Mouse (Mus musculus) hindbrain, embryonic 16.5 days (tissue): ENCODE results near the gene Mbnl1. TPM values are rescaled to one million over a fixed set of nuclear protein-coding genes. Genes with fewer than 3 reads are reported as not detected.
A peak's percentile ranks its signal among the peaks of the same experiment; 100 is the strongest.

Experiments used
- ATAC-seq: fragments of 200-750 bp; cut with Nextera tagmentation; 2 replicates; pipeline ENCODE4 v1.8.0; 2017; ENCODE audit warnings: moderate TSS enrichment, moderate library complexity
- H3K27ac ChIP-seq: fragments of 300-500 bp; sonication (generic); 2 replicates; pipeline ENCODE4 v1.5.1; 2014; ENCODE audit warnings: low read depth, mild to moderate bottlenecking, control low read depth, low read length, moderate library complexity
- H3K27me3 ChIP-seq: fragments of 300-500 bp; sonication (generic); replicated peaks from 2 replicates; pipeline ENCODE4 v1.6.1; 2014; ENCODE audit warnings: low read length; ENCODE audit not compliant: control insufficient read depth, insufficient read depth
- H3K36me3 ChIP-seq: fragments of 300-500 bp; sonication (generic); 2 replicates; pipeline ENCODE4 v1.6.1; 2014; ENCODE audit warnings: mild to moderate bottlenecking, low read length, moderate library complexity, mixed read lengths; ENCODE audit not compliant: control insufficient read depth, insufficient read depth
- H3K4me1 ChIP-seq: fragments of 300-500 bp; sonication (generic); 2 replicates; pipeline ENCODE4 v1.6.1; 2014; ENCODE audit warnings: low read depth, low read length; ENCODE audit not compliant: control insufficient read depth, insufficient read depth
- H3K4me2 ChIP-seq: fragments of 300-500 bp; sonication (generic); 2 replicates; pipeline ENCODE4 v1.6.1; 2014; ENCODE audit warnings: mild to moderate bottlenecking, low read length, control low read depth, moderate library complexity
- H3K4me3 ChIP-seq: fragments of 300-500 bp; sonication (generic); 2 replicates; pipeline ENCODE4 v1.5.1; 2014; ENCODE audit warnings: mild to moderate bottlenecking, low read length, control low read depth, moderate library complexity
- H3K9ac ChIP-seq: fragments of 300-500 bp; sonication (generic); 2 replicates; pipeline ENCODE4 v1.6.1; 2014; ENCODE audit warnings: low read depth, mild to moderate bottlenecking, control low read depth, low read length, moderate library complexity
- H3K9me3 ChIP-seq: fragments of 300-500 bp; sonication (generic); 2 replicates; pipeline ENCODE4 v1.6.1; 2014; ENCODE audit warnings: mild to moderate bottlenecking, low read length, moderate library complexity; ENCODE audit not compliant: control insufficient read depth
- WGBS: fragments of 180-500 bp; shearing (Covaris S2); extraction: QIAGEN DNeasy Blood & Tissue Kit; methylation state at CpG from one replicate; pipeline ENCODE4 v1.1.7; 2014; 5-methylcytosine and 5-hydroxymethylcytosine counted together
- polyA plus RNA-seq: library from polyadenylated mRNA; unstranded; fragments of >200 nt; fragmentation: Nextera tagmentation; extraction: Ambion mirVana; gene quantifications from 2 replicates; pipeline ENCODE4 v1.2.1, GENCODE M21; 2015

Gene Mbnl1
- polyA plus RNA-seq, 1 experiment from 2014 or later, result 45.0 TPM

DNA sequence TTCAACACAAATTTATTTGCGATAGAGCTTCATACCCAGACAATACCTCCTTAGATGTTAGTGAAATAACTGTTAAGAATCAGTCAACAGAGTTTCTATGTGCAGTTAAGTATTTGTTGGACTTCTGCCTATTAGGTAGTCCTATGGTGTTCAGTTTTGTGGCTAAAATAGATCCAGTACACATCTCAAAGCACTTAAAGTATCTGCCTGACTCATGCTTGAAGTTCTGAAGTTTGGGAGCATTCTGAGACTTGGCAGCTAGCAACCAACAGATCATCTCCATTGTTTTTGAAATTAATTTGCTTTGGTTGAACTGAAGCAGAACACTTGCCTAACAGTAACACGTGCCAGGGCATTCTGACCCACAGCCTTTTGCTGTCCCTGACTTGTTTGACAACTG lies 59.2 kb downstream of the Mbnl1 start:
- H3K27ac ChIP-seq, result no peak overlapping the region
- no peak overlapping the region for H3K9ac ChIP-seq
- H3K4me1 ChIP-seq, result peaks cover 34% of the 10 kb centered on the region
- no peaks in the 10 kb centered on the region for H3K36me3 ChIP-seq
- H3K4me3 ChIP-seq, result no peak overlapping the region
- H3K4me2 ChIP-seq, result peak overlapping the region; percentile 21; the same call in 1 of the 2 replicates
- no peaks in the 10 kb centered on the region for H3K9me3 ChIP-seq
- ATAC-seq, result no peak
- H3K27me3 ChIP-seq, result no peaks in the 10 kb centered on the region
- WGBS, result 60% methylated on average over 2 of the region's 2 CpGs

DNA sequence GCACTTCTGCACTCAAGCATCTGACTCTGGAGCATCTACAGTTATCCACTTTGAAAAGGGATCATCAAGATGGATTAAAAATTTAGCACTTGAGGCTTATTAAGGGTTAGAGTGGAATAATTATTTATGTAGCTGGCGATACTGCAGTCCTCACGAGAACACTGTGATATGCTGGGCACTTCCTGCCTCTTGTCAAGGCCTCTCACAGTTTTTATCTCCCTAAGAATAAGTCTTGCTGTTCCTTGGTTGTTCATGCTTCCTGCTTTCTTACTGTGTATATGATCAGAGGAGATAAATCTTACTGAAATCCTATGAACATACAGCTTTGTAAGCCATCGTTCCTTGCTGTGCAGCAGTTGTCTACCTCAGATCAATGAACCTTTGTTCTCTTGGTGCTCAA lies 62.6 kb downstream of the Mbnl1 start:
- ATAC-seq, result no peak
- H3K9me3 ChIP-seq, result no peaks in the 10 kb centered on the region

GRCm38 (mm10) chr3:60537063-60537462 lies 64.4 kb downstream of the Mbnl1 start:
- Histone ChIP-seq H3K27ac (no peak overlapping the region), H3K4me2 (no peak overlapping the region), H3K4me1 (0 out of 2 replicates have a peak, but pooled peaks cover 3% of the 10 kb centered on the region), H3K36me3 (no peaks in the 10 kb centered on the region), H3K9me3 (no peaks in the 10 kb centered on the region), H3K4me3 (no peak overlapping the region), H3K27me3 (no peaks in the 10 kb centered on the region), H3K9ac (no peak overlapping the region)
- no peak for ATAC-seq
- WGBS, result 86% methylated on average over 2 of the region's 2 CpGs

More for the DNA sequence above, 62.6 kb downstream of the Mbnl1 start:
- H3K4me3 ChIP-seq, result no peak overlapping the region
- H3K36me3 ChIP-seq, result no peaks in the 10 kb centered on the region
- no peak overlapping the region for H3K4me2 ChIP-seq
- H3K27ac ChIP-seq, result no peak overlapping the region
- no peak overlapping the region for H3K9ac ChIP-seq
- H3K4me1 ChIP-seq, result peaks cover 18% of the 10 kb centered on the region
- no peaks in the 10 kb centered on the region for H3K27me3 ChIP-seq
- 47% methylated on average over 3 of the region's 3 CpGs for WGBS

DNA sequence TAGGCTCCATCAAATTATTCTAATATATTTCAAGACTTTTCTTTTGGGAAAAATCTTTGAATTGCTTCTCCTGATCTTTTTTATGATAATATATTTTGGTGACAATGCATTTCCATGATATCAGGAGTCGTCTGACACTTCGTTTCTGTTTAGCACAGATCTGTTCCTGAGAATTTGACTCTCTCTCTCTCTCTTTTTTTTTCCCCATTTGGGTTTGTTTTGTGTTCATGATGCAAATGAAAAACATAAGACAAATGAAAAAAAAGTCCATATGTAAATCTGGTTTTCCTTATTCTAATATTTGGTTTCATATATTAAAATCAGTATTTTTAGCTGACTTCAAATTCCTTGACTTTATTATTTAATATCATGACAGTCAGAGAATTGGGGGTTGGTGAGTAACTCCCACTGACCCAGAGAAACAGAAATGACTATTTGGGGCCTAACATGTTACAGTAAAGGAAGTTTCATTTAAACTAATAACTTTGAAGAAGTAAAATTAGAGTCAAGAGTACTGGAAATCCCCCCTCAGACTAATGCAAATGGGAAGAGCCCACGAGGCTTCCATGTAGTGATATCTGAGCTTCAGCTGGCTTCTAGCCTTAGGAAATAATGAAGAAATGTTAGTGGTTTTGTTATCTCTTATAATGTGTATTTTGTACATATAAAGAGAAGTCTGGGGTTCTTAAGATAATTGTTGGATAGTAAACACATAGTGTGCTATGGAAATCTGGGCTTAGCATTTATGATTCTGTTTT lies 65.8 kb downstream of the Mbnl1 start:
- Histone ChIP-seq H3K9me3 (no peaks in the 10 kb centered on the region), H3K4me2 (no peak overlapping the region), H3K4me1 (0 out of 2 replicates have a peak, but pooled peaks cover 3% of the 10 kb centered on the region), H3K36me3 (no peaks in the 10 kb centered on the region), H3K4me3 (no peak overlapping the region), H3K27me3 (no peaks in the 10 kb centered on the region), H3K9ac (no peak overlapping the region), H3K27ac (no peak overlapping the region)
- 89% methylated on average over 3 of the region's 3 CpGs for WGBS
- ATAC-seq, result no peak

DNA sequence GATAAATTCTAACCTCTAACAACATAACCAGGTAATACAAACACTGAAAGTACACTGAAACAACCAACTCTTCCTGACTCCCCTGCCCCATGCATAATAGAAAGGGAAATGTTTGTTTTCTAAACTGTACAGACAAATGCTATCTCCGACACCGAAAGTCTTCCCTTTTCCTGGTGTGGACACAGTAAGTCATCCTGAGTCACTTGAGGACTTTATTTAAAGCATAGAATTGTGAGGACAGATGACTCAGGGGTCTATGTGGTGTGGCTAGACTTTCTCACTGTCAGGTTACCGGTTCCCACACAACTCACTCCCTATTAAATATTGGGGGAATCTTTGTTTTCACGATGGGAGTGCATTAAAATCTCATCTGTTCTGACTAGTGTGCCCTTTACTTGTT lies 68.5 kb downstream of the Mbnl1 start:
- no peak for ATAC-seq
- H3K4me2 ChIP-seq, result no peak overlapping the region
- no peaks in the 10 kb centered on the region for H3K36me3 ChIP-seq
- H3K9me3 ChIP-seq, result no peaks in the 10 kb centered on the region
- 81% methylated on average over 4 of the region's 4 CpGs for WGBS
- H3K4me1 ChIP-seq, result no peaks in the 10 kb centered on the region
- H3K27ac ChIP-seq, result no peak overlapping the region
- H3K4me3 ChIP-seq, result no peak overlapping the region
- H3K9ac ChIP-seq, result no peak overlapping the region
- H3K27me3 ChIP-seq, result no peaks in the 10 kb centered on the region

GRCm38 (mm10) chr3:60546196-60546595 lies 73.6 kb downstream of the Mbnl1 start:
- Histone ChIP-seq H3K36me3 (no peaks in the 10 kb centered on the region), H3K27ac (no peak overlapping the region), H3K27me3 (no peaks in the 10 kb centered on the region), H3K4me2 (no peak overlapping the region), H3K4me3 (no peak overlapping the region), H3K9me3 (no peaks in the 10 kb centered on the region), H3K4me1 (no peaks in the 10 kb centered on the region), H3K9ac (no peak overlapping the region)
- 83% methylated on average over 9 of the region's 9 CpGs for WGBS
- ATAC-seq, result no peak

- ATAC-seq, result no peak
- WGBS, result 95% methylated on average over 4 of the region's 4 CpGs
These were observed 74.3 kb downstream of the Mbnl1 start for GRCm38 (mm10) chr3:60546904-60547303.

GRCm38 (mm10) chr3:60550492-60550891 lies 77.9 kb downstream of the Mbnl1 start:
- 58% methylated on average over 5 of the region's 5 CpGs for WGBS
- Histone ChIP-seq H3K9me3 (no peaks in the 10 kb centered on the region), H3K4me3 (no peak overlapping the region), H3K27ac (no peak overlapping the region), H3K27me3 (no peaks in the 10 kb centered on the region), H3K4me2 (no peak overlapping the region), H3K9ac (no peak overlapping the region), H3K4me1 (no peaks in the 10 kb centered on the region), H3K36me3 (no peaks in the 10 kb centered on the region)
- ATAC-seq, result no peak; the same call in 1 of the 2 replicates

More at GRCm38 (mm10) chr3:60546904-60547303, 74.3 kb downstream of the Mbnl1 start:
- Histone ChIP-seq H3K27me3 (no peaks in the 10 kb centered on the region), H3K9ac (no peak overlapping the region), H3K27ac (no peak overlapping the region), H3K4me2 (no peak overlapping the region), H3K4me3 (no peak overlapping the region), H3K9me3 (no peaks in the 10 kb centered on the region), H3K4me1 (no peaks in the 10 kb centered on the region), H3K36me3 (no peaks in the 10 kb centered on the region)

GRCm38 (mm10) chr3:60551650-60552049 lies 79.0 kb downstream of the Mbnl1 start:
- Histone ChIP-seq H3K4me2 (no peak overlapping the region), H3K9me3 (no peaks in the 10 kb centered on the region), H3K27me3 (no peaks in the 10 kb centered on the region), H3K9ac (no peak overlapping the region), H3K27ac (no peak overlapping the region), H3K36me3 (no peaks in the 10 kb centered on the region), H3K4me3 (no peak overlapping the region), H3K4me1 (no peaks in the 10 kb centered on the region)
- WGBS, result 76% methylated on average over 3 of the region's 3 CpGs
- ATAC-seq, result no peak
